Mouse (Mus musculus): ENCODE measurements around the gene Dhx37.

- TF ChIP-seq POLR2A (IDR thresholded peaks at IDR 0.05; ENCODE audit: insufficient read depth, low read depth, low read length) (no peak), CTCF (IDR thresholded peaks at IDR 0.05) (no peak)
Measured at GRCm38 (mm10) chr5:125446344-125446743, 12.4 kb upstream of the Dhx37 start.
